Mouse (Mus musculus) limb, embryonic 12.5 days (tissue): ENCODE results near the gene Bcas3. TPM values are rescaled to one million over a fixed set of nuclear protein-coding genes. Genes with fewer than 3 reads are reported as not detected.

Experiments
- ATAC-seq: fragments of 200-750 bp; cut with Nextera tagmentation; 2 replicates; pipeline ENCODE4 v1.8.0; 2017; ENCODE audit warnings: low read depth, moderate TSS enrichment; ENCODE audit not compliant: insufficient number of reproducible peaks, insufficient read depth, low FRiP score, low TSS enrichment
- H3K27ac ChIP-seq: fragments of 300-500 bp; sonication (generic); 2 replicates; pipeline ENCODE4 v1.5.1; 2016; ENCODE audit warnings: mild to moderate bottlenecking, moderate library complexity
- H3K27me3 ChIP-seq: fragments of 300-500 bp; sonication (generic); 2 replicates; pipeline ENCODE4 v1.6.1; 2016; ENCODE audit warnings: mild to moderate bottlenecking, moderate library complexity
- H3K36me3 ChIP-seq: fragments of 300-500 bp; sonication (generic); 2 replicates; pipeline ENCODE4 v1.6.1; 2016; ENCODE audit warnings: mild to moderate bottlenecking, moderate library complexity
- H3K4me1 ChIP-seq: fragments of 300-500 bp; sonication (generic); replicated peaks from 2 replicates; pipeline ENCODE4 v1.6.1; 2016
- H3K4me2 ChIP-seq: fragments of 300-500 bp; sonication (generic); 2 replicates; pipeline ENCODE4 v1.6.1; 2016; ENCODE audit warnings: mild to moderate bottlenecking, moderate library complexity
- H3K4me3 ChIP-seq: fragments of 300-500 bp; sonication (generic); replicated peaks from 2 replicates; pipeline ENCODE4 v1.5.1; 2016; ENCODE audit warnings: mild to moderate bottlenecking
- H3K9ac ChIP-seq: fragments of 300-500 bp; sonication (generic); replicated peaks from 2 replicates; pipeline ENCODE4 v1.6.1; 2016; ENCODE audit warnings: mild to moderate bottlenecking, moderate library complexity
- H3K9me3 ChIP-seq: fragments of 300-500 bp; sonication (generic); 2 replicates; pipeline ENCODE4 v1.6.1; 2016; ENCODE audit warnings: mild to moderate bottlenecking, moderate library complexity
- WGBS: fragments of 180-500 bp; shearing (Covaris S2); methylation state at CpG from one replicate; pipeline ENCODE4 v1.1.7; 2016; 5-methylcytosine and 5-hydroxymethylcytosine counted together
- polyA plus RNA-seq: library from polyadenylated mRNA; unstranded; fragments of >200 nt; fragmentation: Nextera tagmentation; extraction: Ambion mirVana; gene quantifications from 2 replicates; pipeline ENCODE4 v1.2.1, GENCODE M21; 2016

Gene Bcas3
- polyA plus RNA-seq, result 29.7 and 33.5 TPM in 2 replicates

GRCm38 (mm10) chr11:85352539-85353380 lies at the start of gene Bcas3:
Gene Bcas3 (plus strand): TSS chr11:85353167.
- Histone ChIP-seq H3K27ac (peak within 1 kb of the TSS; percentile 51; the same call in 1 of the 2 replicates), H3K4me2 (peak within 1 kb of the TSS; percentile 87), H3K9ac (peak within 1 kb of the TSS; percentile 77), H3K36me3 (no peaks in the 10 kb centered on the region), H3K27me3 (no peaks in the 10 kb centered on the region), H3K9me3 (no peaks in the 10 kb centered on the region), H3K4me3 (peak within 1 kb of the TSS; percentile 71), H3K4me1 (peaks cover 9% of the 10 kb centered on the region)
- peak; percentile 98 for ATAC-seq
- under 1% methylated on average over 47 of the region's 47 CpGs for WGBS

- H3K27me3 ChIP-seq, result no peaks in the 10 kb centered on the region
- H3K4me3 ChIP-seq, result no peak overlapping the region
- no peak for ATAC-seq
- H3K4me1 ChIP-seq, result no peaks in the 10 kb centered on the region
- H3K9ac ChIP-seq, result no peak overlapping the region
- no peak overlapping the region for H3K4me2 ChIP-seq
- no peak overlapping the region for H3K27ac ChIP-seq
- 58% methylated on average over 4 of the region's 4 CpGs for WGBS
- no peaks in the 10 kb centered on the region for H3K36me3 ChIP-seq
- H3K9me3 ChIP-seq, result no peaks in the 10 kb centered on the region
Observed at GRCm38 (mm10) chr11:85306577-85307260, 46.2 kb upstream of the Bcas3 start.

- no peaks in the 10 kb centered on the region for H3K9me3 ChIP-seq
- WGBS, result 74% methylated on average over 2 of the region's 2 CpGs
- no peaks in the 10 kb centered on the region for H3K27me3 ChIP-seq
- H3K4me3 ChIP-seq, result no peak overlapping the region
- H3K27ac ChIP-seq, result no peak overlapping the region
- H3K4me2 ChIP-seq, result no peak overlapping the region
- peaks cover 7% of the 10 kb centered on the region for H3K4me1 ChIP-seq
- H3K36me3 ChIP-seq, result no peaks in the 10 kb centered on the region
- ATAC-seq, result no peak
- no peak overlapping the region for H3K9ac ChIP-seq
Observed at GRCm38 (mm10) chr11:85308799-85309198, 44.2 kb upstream of the Bcas3 start.

GRCm38 (mm10) chr11:85310407-85310712 lies 42.6 kb upstream of the Bcas3 start:
- Histone ChIP-seq H3K9ac (peak overlapping the region; percentile 91), H3K4me1 (peaks cover 7% of the 10 kb centered on the region), H3K36me3 (peaks cover 11% of the 10 kb centered on the region), H3K9me3 (no peaks in the 10 kb centered on the region), H3K27me3 (no peaks in the 10 kb centered on the region), H3K27ac (peak overlapping the region; percentile 82), H3K4me2 (peak overlapping the region; percentile 79), H3K4me3 (peak overlapping the region; percentile 97)
- 2% methylated on average over 15 of the region's 15 CpGs for WGBS
- ATAC-seq, result no peak

GRCm38 (mm10) chr11:85310713-85311574 lies 42.0 kb upstream of the Bcas3 start, which contains the start of gene Ppm1d:
Gene Ppm1d (plus strand): TSS chr11:85311244.
- Histone ChIP-seq H3K27ac (peak within 1 kb of the TSS; percentile 89), H3K4me1 (peaks cover 7% of the 10 kb centered on the region), H3K4me3 (peak within 1 kb of the TSS; percentile 97), H3K9ac (peak within 1 kb of the TSS; percentile 91), H3K36me3 (peaks cover 11% of the 10 kb centered on the region), H3K4me2 (peak within 1 kb of the TSS; percentile 79), H3K27me3 (no peaks in the 10 kb centered on the region), H3K9me3 (no peaks in the 10 kb centered on the region)
- ATAC-seq, result peak; percentile 83
- 1% methylated on average over 67 of the region's 78 CpGs for WGBS

GRCm38 (mm10) chr11:85311645-85312490 lies 41.1 kb upstream of the Bcas3 start:
- H3K4me3 ChIP-seq, result peak overlapping the region; percentile 97
- peaks cover 15% of the 10 kb centered on the region for H3K36me3 ChIP-seq
- ATAC-seq, result peak; percentile 12; the same call in 1 of the 2 replicates
- H3K9ac ChIP-seq, result peak overlapping the region; percentile 91
- peak overlapping the region; percentile 89 for H3K27ac ChIP-seq
- no peaks in the 10 kb centered on the region for H3K27me3 ChIP-seq
- peaks cover 7% of the 10 kb centered on the region for H3K4me1 ChIP-seq
- no peaks in the 10 kb centered on the region for H3K9me3 ChIP-seq
- WGBS, result under 1% methylated on average over 56 of the region's 56 CpGs
- peak overlapping the region; percentile 68 for H3K4me2 ChIP-seq

GRCm38 (mm10) chr11:85312818-85313217 lies 40.1 kb upstream of the Bcas3 start:
- Histone ChIP-seq H3K4me3 (peak overlapping the region; percentile 97), H3K9ac (no peak overlapping the region), H3K27ac (0 out of 2 replicates have a peak overlapping the region, but pooled peaks have one; percentile 89), H3K27me3 (no peaks in the 10 kb centered on the region), H3K9me3 (no peaks in the 10 kb centered on the region), H3K4me1 (peaks cover 7% of the 10 kb centered on the region), H3K36me3 (peaks cover 15% of the 10 kb centered on the region), H3K4me2 (peak overlapping the region; percentile 68)
- WGBS, result 8% methylated on average over 2 of the region's 2 CpGs
- peak; percentile 67 for ATAC-seq

- WGBS, result 84% methylated on average over 3 of the region's 3 CpGs
- no peak overlapping the region for H3K9ac ChIP-seq
- H3K4me2 ChIP-seq, result peak overlapping the region; percentile 68
- ATAC-seq, result no peak
- H3K27me3 ChIP-seq, result no peaks in the 10 kb centered on the region
- H3K4me3 ChIP-seq, result peak overlapping the region; percentile 97
- H3K27ac ChIP-seq, result peak overlapping the region; percentile 31; the same call in 1 of the 2 replicates
- peaks cover 7% of the 10 kb centered on the region for H3K4me1 ChIP-seq
- H3K9me3 ChIP-seq, result no peaks in the 10 kb centered on the region
- H3K36me3 ChIP-seq, result peaks cover 15% of the 10 kb centered on the region
Observed at GRCm38 (mm10) chr11:85313361-85313760, 39.6 kb upstream of the Bcas3 start.

GRCm38 (mm10) chr11:85323567-85324330 lies 29.2 kb upstream of the Bcas3 start:
- H3K27me3 ChIP-seq, result no peaks in the 10 kb centered on the region
- no peaks in the 10 kb centered on the region for H3K9me3 ChIP-seq
- H3K36me3 ChIP-seq, result peaks cover 22% of the 10 kb centered on the region
- no peak overlapping the region for H3K4me2 ChIP-seq
- H3K4me1 ChIP-seq, result no peaks in the 10 kb centered on the region
- no peak for ATAC-seq
- H3K4me3 ChIP-seq, result no peak overlapping the region
- 93% methylated on average over 9 of the region's 9 CpGs for WGBS
- no peak overlapping the region for H3K27ac ChIP-seq
- H3K9ac ChIP-seq, result no peak overlapping the region

- no peak overlapping the region for H3K4me3 ChIP-seq
- H3K36me3 ChIP-seq, result peaks cover 60% of the 10 kb centered on the region
- 95% methylated on average over 3 of the region's 3 CpGs for WGBS
- no peaks in the 10 kb centered on the region for H3K4me1 ChIP-seq
- no peaks in the 10 kb centered on the region for H3K27me3 ChIP-seq
- H3K9me3 ChIP-seq, result no peaks in the 10 kb centered on the region
- no peak overlapping the region for H3K27ac ChIP-seq
- no peak overlapping the region for H3K4me2 ChIP-seq
- H3K9ac ChIP-seq, result no peak overlapping the region
- no peak for ATAC-seq
Observed at GRCm38 (mm10) chr11:85328717-85329116, 24.2 kb upstream of the Bcas3 start.
